ENCODE assay signal across 25 mouse cellular contexts in the genomic region with DNA sequence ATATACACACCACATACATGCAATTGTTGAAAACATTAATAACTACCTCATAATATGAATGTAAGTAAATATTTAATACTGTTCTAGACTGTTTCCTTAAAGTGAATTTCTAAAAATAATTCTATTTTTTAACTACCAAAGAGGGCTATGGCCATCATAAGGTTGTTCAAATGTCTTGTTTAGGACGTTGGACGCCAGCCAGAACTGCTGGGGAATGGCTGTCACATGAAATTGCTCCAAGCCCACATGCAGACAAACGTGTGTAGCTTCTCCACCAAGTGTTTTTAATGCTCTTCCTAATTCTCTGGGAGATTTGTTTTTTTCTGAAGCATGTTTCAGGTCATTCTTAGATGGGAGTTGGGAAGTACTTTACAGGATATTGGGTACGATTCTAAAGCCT. TPM values are rescaled to one million over a fixed set of nuclear protein-coding genes. Genes with fewer than 3 reads are reported as not detected.
DNase-seq lines count a peak whose midpoint lies in the region; ATAC-seq and TF ChIP-seq lines count a peak whose summit lies in the region.
"Had no signal": no experiment of that assay in that cellular context is flagged by ENCODE, and none has a peak within 500 bp of the region (broad histone marks: within the 10 kb centered on the region; RNA-seq: fewer than 3 reads in every experiment).

No protein-coding gene starts in this region.

- no peak for TF ChIP-seq EP300 in heart, adult 2 months (IDR thresholded peaks at IDR 0.05; ENCODE audit: insufficient read depth, low read depth, low read length)

- H3K4me3 ChIP-seq in heart, embryonic 15.5 days: no peak overlapping the region
- H3K4me3 ChIP-seq in heart, adult 2 months: no peak overlapping the region
- H3K4me3 ChIP-seq in intestine, embryonic 14.5 days (ENCODE audit: low read depth, low read length): no peak overlapping the region
- no peak overlapping the region for H3K4me3 ChIP-seq in intestine, embryonic 15.5 days (replicated peaks)
- H3K4me3 ChIP-seq in lung, adult 2 months (replicated peaks; ENCODE audit: extremely low read depth, low read depth, low read length): no peak overlapping the region
- H3K4me3 ChIP-seq: embryonic facial prominence, embryonic 12.5 days; limb, embryonic 13.5 days; liver, embryonic 12.5 days; lung, embryonic 15.5 days; midbrain, embryonic 10.5 days; myocyte; neural tube, embryonic 13.5 days had no signal

- no peaks in the 10 kb centered on the region for H3K9me3 ChIP-seq in heart, embryonic 15.5 days (replicated peaks)
- H3K9me3 ChIP-seq in intestine, embryonic 14.5 days (ENCODE audit: control insufficient read depth, low read length): no peaks in the 10 kb centered on the region
- H3K9me3 ChIP-seq in intestine, embryonic 15.5 days: no peaks in the 10 kb centered on the region
- H3K9me3 ChIP-seq: embryonic facial prominence, embryonic 12.5 days; limb, embryonic 13.5 days; liver, embryonic 12.5 days; lung, embryonic 15.5 days; midbrain, embryonic 10.5 days; neural tube, embryonic 13.5 days had no signal

- no peaks in the 10 kb centered on the region; the same call in 1 of the 2 replicates for H3K36me3 ChIP-seq in heart, embryonic 15.5 days
- peaks cover 71% of the 10 kb centered on the region for H3K36me3 ChIP-seq in heart, adult 2 months (ENCODE audit: control insufficient read depth, insufficient read depth, low read length)
- no peaks in the 10 kb centered on the region for H3K36me3 ChIP-seq in intestine, embryonic 14.5 days (ENCODE audit: control insufficient read depth, insufficient read depth, low read length)
- H3K36me3 ChIP-seq in intestine, embryonic 15.5 days: no peaks in the 10 kb centered on the region
- H3K36me3 ChIP-seq: embryonic facial prominence, embryonic 12.5 days; limb, embryonic 13.5 days; liver, embryonic 12.5 days; lung, embryonic 15.5 days; midbrain, embryonic 10.5 days; neural tube, embryonic 13.5 days had no signal

- TF ChIP-seq CTCF in heart, adult 2 months (IDR thresholded peaks at IDR 0.05): no peak
- no peak for TF ChIP-seq CTCF in lung, adult 2 months (IDR thresholded peaks at IDR 0.05; ENCODE audit: insufficient read depth, low read length)

- WGBS in heart, embryonic 15.5 days: 42% methylated on average over 4 of the region's 4 CpGs
- 32% methylated on average over 4 of the region's 4 CpGs for WGBS in heart, adult 2 months
- 60% methylated on average over 4 of the region's 4 CpGs for WGBS in intestine, embryonic 14.5 days
- WGBS in intestine, embryonic 15.5 days: 53% methylated on average over 4 of the region's 4 CpGs
- 52% methylated on average over 4 of the region's 4 CpGs for WGBS in lung, adult 2 months

- H3K4me1 ChIP-seq in heart, embryonic 15.5 days (replicated peaks): peaks cover 71% of the 10 kb centered on the region
- peaks cover 37% of the 10 kb centered on the region for H3K4me1 ChIP-seq in heart, adult 2 months (ENCODE audit: control insufficient read depth, insufficient read depth, low read length)
- H3K4me1 ChIP-seq in intestine, embryonic 14.5 days (replicated peaks; ENCODE audit: control insufficient read depth, insufficient read depth, low read length): peaks cover 28% of the 10 kb centered on the region
- H3K4me1 ChIP-seq in intestine, embryonic 15.5 days (replicated peaks): peaks cover 16% of the 10 kb centered on the region
- H3K4me1 ChIP-seq in lung, adult 2 months (ENCODE audit: control insufficient read depth, insufficient read depth, low read length): peaks cover 17% of the 10 kb centered on the region

- TF ChIP-seq POLR2A in heart, adult 2 months (IDR thresholded peaks at IDR 0.05; ENCODE audit: insufficient read depth, low read depth, low read length): no peak
- TF ChIP-seq POLR2A in lung, adult 2 months (IDR thresholded peaks at IDR 0.05; ENCODE audit: borderline replicate concordance, extremely low read depth, low read depth, low read length): no peak

- H3K9ac ChIP-seq in heart, embryonic 15.5 days: no peak overlapping the region
- H3K9ac ChIP-seq in heart, adult 2 months (ENCODE audit: low read depth, low read length): no peak overlapping the region
- H3K9ac ChIP-seq in intestine, embryonic 14.5 days (ENCODE audit: low read length): no peak overlapping the region
- H3K9ac ChIP-seq in intestine, embryonic 15.5 days: no peak overlapping the region
- H3K9ac ChIP-seq: embryonic facial prominence, embryonic 12.5 days; limb, embryonic 13.5 days; liver, embryonic 12.5 days; lung, embryonic 15.5 days; neural tube, embryonic 13.5 days had no signal

- no peak for DNase-seq in heart, adult 2 months
- DNase-seq in intestine, embryonic 14.5 days (ENCODE audit: low spot score): peak; percentile 29
- peak; percentile 21 for DNase-seq in lung, postnatal 10 days
- no peak for DNase-seq in lung, adult 2 months
- DNase-seq: adrenal gland, adult 8-10 months; cerebellum, adult 11-12 months; kidney, adult 11 months; layer of hippocampus, postnatal 36 days; right cerebral cortex, adult 18-20 months; right cerebral cortex, postnatal 4 days; thymus, adult 2 months; thymus, postnatal 4 days had no signal

- no peak for ATAC-seq in heart, embryonic 15.5 days (replicated peaks; ENCODE audit: insufficient number of reproducible peaks, insufficient read depth, low FRiP score, low read depth)
- ATAC-seq in intestine, embryonic 14.5 days (replicated peaks; ENCODE audit: low FRiP score, low TSS enrichment, low read depth): no peak
- no peak for ATAC-seq in intestine, embryonic 15.5 days
- ATAC-seq: activated CD4-positive, CD25-positive, alpha-beta regulatory T cell, adult 4 months; hindbrain, embryonic 16.5 days; liver, embryonic 12.5 days; midbrain, embryonic 16.5 days had no signal

- H3K27ac ChIP-seq in heart, embryonic 15.5 days: peak overlapping the region; percentile 50; the same call in 1 of the 2 replicates
- no peak overlapping the region for H3K27ac ChIP-seq in heart, adult 2 months
- no peak overlapping the region for H3K27ac ChIP-seq in intestine, embryonic 14.5 days (ENCODE audit: low read depth)
- H3K27ac ChIP-seq in intestine, embryonic 15.5 days: no peak overlapping the region
- H3K27ac ChIP-seq: embryonic facial prominence, embryonic 12.5 days; limb, embryonic 13.5 days; liver, embryonic 12.5 days; lung, embryonic 15.5 days; midbrain, embryonic 10.5 days; neural tube, embryonic 13.5 days had no signal

- no peaks in the 10 kb centered on the region for H3K27me3 ChIP-seq in heart, embryonic 15.5 days
- no peaks in the 10 kb centered on the region for H3K27me3 ChIP-seq in heart, adult 2 months (ENCODE audit: control insufficient read depth, insufficient read depth, low read length)
- H3K27me3 ChIP-seq in intestine, embryonic 14.5 days (replicated peaks; ENCODE audit: control insufficient read depth, insufficient read depth, low read length): no peaks in the 10 kb centered on the region
- no peaks in the 10 kb centered on the region for H3K27me3 ChIP-seq in intestine, embryonic 15.5 days (replicated peaks)
- H3K27me3 ChIP-seq: embryonic facial prominence, embryonic 12.5 days; limb, embryonic 13.5 days; liver, embryonic 12.5 days; lung, embryonic 15.5 days; neural tube, embryonic 13.5 days had no signal

- no peak overlapping the region for H3K4me2 ChIP-seq in heart, embryonic 15.5 days
- H3K4me2 ChIP-seq in intestine, embryonic 14.5 days (ENCODE audit: low read length): no peak overlapping the region
- H3K4me2 ChIP-seq in intestine, embryonic 15.5 days (replicated peaks): no peak overlapping the region
- H3K4me2 ChIP-seq: embryonic facial prominence, embryonic 12.5 days; limb, embryonic 13.5 days; liver, embryonic 12.5 days; lung, embryonic 15.5 days; neural tube, embryonic 13.5 days had no signal

- intact Hi-C loops in heart, adult 2 months (cut with DNase I): no loop called here

- H3K79me2 ChIP-seq in heart, adult 2 months (replicated peaks; ENCODE audit: control insufficient read depth, insufficient read depth, low read length): peaks cover 7% of the 10 kb centered on the region

RNA-seq across cellular contexts. Expression of a gene that starts 55.0 kb away (rescaled TPM):
- 138 and 147 TPM in 2 replicates for polyA plus RNA-seq in heart, embryonic 15.5 days (2015; fragmentation: Nextera tagmentation; extraction: Ambion mirVana)
- total RNA-seq in heart, adult 2 months (2021): 100 to 1,000 TPM; 115 TPM
- polyA plus RNA-seq in heart, adult 2 months (2012; rRNA removed): 64.5 and 101 TPM in 2 replicates
- 65.5 and 66.0 TPM in 2 replicates for polyA plus RNA-seq in intestine, embryonic 14.5 days (2014; fragmentation: Nextera tagmentation; extraction: Ambion mirVana)
- polyA plus RNA-seq in intestine, embryonic 15.5 days (2015; fragmentation: Nextera tagmentation; extraction: Ambion mirVana): 60.7 and 62.7 TPM in 2 replicates
- polyA plus RNA-seq in lung, adult 2 months (2012; rRNA removed): 121 and 156 TPM in 2 replicates
- total RNA-seq: MEL had no signal

Comparison
In these comparisons a context has a peak if more than half of its experiments do, and no peak if none do; other contexts are left out.
1. DNase-seq: peak in intestine, embryonic 14.5 days (single experiment) and lung, postnatal 10 days (single experiment); none in heart, adult 2 months (0 of 2) and lung, adult 2 months (single experiment).